17 mouse cellular contexts compared by ENCODE assay signal in genomic region chr3:102024981-102025451, GRCm38 (mm10). TPM values are rescaled to one million over a fixed set of nuclear protein-coding genes. Genes with fewer than 3 reads are reported as not detected.
A peak's percentile ranks its signal among the peaks of the same experiment; 100 is the strongest.
DNase-seq lines count a peak whose midpoint lies in the region; ATAC-seq lines count a peak whose summit lies in the region.
"Had no signal": no experiment of that assay in that cellular context is flagged by ENCODE, and none has a peak within 500 bp of the region (broad histone marks: within the 10 kb centered on the region; RNA-seq: fewer than 3 reads in every experiment).

No protein-coding gene starts in this region.

- peaks cover 54% of the 10 kb centered on the region for H3K27me3 ChIP-seq in forebrain, embryonic 10.5 days (ENCODE audit: poor library complexity, severe bottlenecking)
- no peaks in the 10 kb centered on the region for H3K27me3 ChIP-seq in hindbrain, embryonic 13.5 days
- no peaks in the 10 kb centered on the region for H3K27me3 ChIP-seq in midbrain, embryonic 16.5 days (ENCODE audit: control insufficient read depth, insufficient read depth, low read depth, low read length)

- H3K36me3 ChIP-seq in forebrain, embryonic 10.5 days (replicated peaks), result no peaks in the 10 kb centered on the region
- H3K36me3 ChIP-seq in hindbrain, embryonic 13.5 days, result no peaks in the 10 kb centered on the region
- no peaks in the 10 kb centered on the region for H3K36me3 ChIP-seq in midbrain, embryonic 16.5 days (ENCODE audit: control insufficient read depth, insufficient read depth, low read length)

- H3K9ac ChIP-seq in hindbrain, embryonic 13.5 days, result no peak overlapping the region
- no peak overlapping the region for H3K9ac ChIP-seq in midbrain, embryonic 16.5 days (ENCODE audit: low read depth, low read length)
- H3K9ac ChIP-seq: liver, embryonic 14.5 days had no signal

- WGBS in forebrain, embryonic 10.5 days, result 67% methylated on average over 9 of the region's 9 CpGs
- WGBS in hindbrain, embryonic 13.5 days, result 28% methylated on average over 9 of the region's 9 CpGs
- WGBS in midbrain, embryonic 16.5 days, result 28% methylated on average over 9 of the region's 9 CpGs

- peak overlapping the region; percentile 53; the same call in 1 of the 2 replicates for H3K27ac ChIP-seq in forebrain, embryonic 10.5 days
- peak overlapping the region; percentile 81 for H3K27ac ChIP-seq in hindbrain, embryonic 13.5 days
- H3K27ac ChIP-seq in midbrain, embryonic 16.5 days (ENCODE audit: low read length), result no peak overlapping the region
- H3K27ac ChIP-seq: liver, embryonic 14.5 days had no signal

- peak; percentile 78 for DNase-seq in heart, adult 11 months
- DNase-seq in heart, postnatal 4 days, result no peak
- DNase-seq in forebrain, embryonic 10.5 days (ENCODE audit: extremely low spot score, low spot score), result no peak
- no peak for DNase-seq in layer of hippocampus, postnatal 14 days (ENCODE audit: low spot score in 2 of 2)
- DNase-seq in layer of hippocampus, postnatal 25 days (ENCODE audit: extremely low spot score in 1 of 2, low spot score in 1 of 2), result no peak
- DNase-seq: adrenal gland, postnatal 25 days; lung, postnatal 36 days; thymus, adult 18-20 months had no signal

- peak; percentile 55 for ATAC-seq in hindbrain, embryonic 13.5 days (ENCODE audit: low FRiP score)
- 0 out of 2 replicates have a peak, but pooled peaks have one; percentile 34 for ATAC-seq in midbrain, embryonic 16.5 days
- no peak for ATAC-seq in CD4-positive, CD25-positive, alpha-beta regulatory T cell, adult 4 months
- ATAC-seq: intestine, postnatal 0 days had no signal

- no peak overlapping the region for H3K4me2 ChIP-seq in hindbrain, embryonic 13.5 days
- no peak overlapping the region for H3K4me2 ChIP-seq in midbrain, embryonic 16.5 days (ENCODE audit: low read length)

- no peak overlapping the region for H3K4me3 ChIP-seq in forebrain, embryonic 10.5 days
- no peak overlapping the region for H3K4me3 ChIP-seq in hindbrain, embryonic 13.5 days
- no peak overlapping the region for H3K4me3 ChIP-seq in midbrain, embryonic 16.5 days (ENCODE audit: low read depth, low read length)

- peaks cover 40% of the 10 kb centered on the region for H3K4me1 ChIP-seq in forebrain, embryonic 10.5 days
- H3K4me1 ChIP-seq in hindbrain, embryonic 13.5 days (replicated peaks), result peaks cover 46% of the 10 kb centered on the region
- H3K4me1 ChIP-seq in midbrain, embryonic 16.5 days (ENCODE audit: control insufficient read depth, insufficient read depth, low read length), result peaks cover 8% of the 10 kb centered on the region

- H3K9me3 ChIP-seq in forebrain, embryonic 10.5 days, result no peaks in the 10 kb centered on the region
- H3K9me3 ChIP-seq in hindbrain, embryonic 13.5 days, result no peaks in the 10 kb centered on the region
- H3K9me3 ChIP-seq in midbrain, embryonic 16.5 days (replicated peaks; ENCODE audit: control insufficient read depth, low read length, poor library complexity, severe bottlenecking), result no peaks in the 10 kb centered on the region

RNA-seq across cellular contexts. Expression of gene Nhlh2, which starts 15.1 kb away (rescaled TPM):
- not detected for total RNA-seq in heart, postnatal 4 days (2021)
- polyA plus RNA-seq in forebrain, embryonic 10.5 days (2016; fragmentation: Nextera tagmentation; extraction: Ambion mirVana), result 10.4 and 16.5 TPM in 2 replicates
- 80.8 and 99.8 TPM in 2 replicates for polyA plus RNA-seq in hindbrain, embryonic 13.5 days (2015; fragmentation: Nextera tagmentation; extraction: Ambion mirVana)
- 27.2 and 49.6 TPM in 2 replicates for polyA plus RNA-seq in midbrain, embryonic 16.5 days (2015; fragmentation: Nextera tagmentation; extraction: Ambion mirVana)
- 1 to 10 TPM; 3.2 to 4.0 TPM for total RNA-seq in layer of hippocampus, postnatal 14 days (2021)
- polyA plus RNA-seq in CD4-positive, CD25-positive, alpha-beta regulatory T cell, adult 4 months (2017; shearing (Covaris generic)), result not detected
- total RNA-seq in layer of hippocampus, postnatal 25 days (2021), result 1 to 10 TPM; 1.7 to 2.1 TPM
- total RNA-seq: adrenal gland, postnatal 25 days; common myeloid progenitor, adult 5-6 weeks; gastrocnemius, postnatal 4 days; MEL had no signal
- polyA plus RNA-seq: heart, embryonic 16.5 days; intestine, postnatal 0 days; liver, embryonic 14.5 days had no signal

Comparison
In these comparisons a context has a peak if more than half of its experiments do, and no peak if none do; other contexts are left out.
1. RNA of gene Nhlh2, which starts 15.1 kb away (polyA plus RNA-seq): 80.8 to 99.8 TPM in hindbrain, embryonic 13.5 days, 27.2 to 49.6 TPM in midbrain, embryonic 16.5 days and 10.4 to 16.5 TPM in forebrain, embryonic 10.5 days; not detected in CD4-positive, CD25-positive, alpha-beta regulatory T cell, adult 4 months; every median in the first group is over 10 times any median in the second.